8 mouse cellular contexts compared by ENCODE assay signal in genomic region chr7:143977831-143978682, GRCm38 (mm10). TPM values are rescaled to one million over a fixed set of nuclear protein-coding genes. Genes with fewer than 3 reads are reported as not detected.
DNase-seq lines count a peak whose midpoint lies in the region; ATAC-seq lines count a peak whose summit lies in the region.

No protein-coding gene starts in this region.

- peaks cover 8% of the 10 kb centered on the region for H3K4me1 ChIP-seq in forebrain, embryonic 14.5 days (ENCODE audit: control insufficient read depth, insufficient read depth, low read length)
- peaks cover 6% of the 10 kb centered on the region; the same call in 1 of the 2 replicates for H3K4me1 ChIP-seq in midbrain, embryonic 11.5 days (ENCODE audit: control insufficient read depth, insufficient read depth, low read length)

- under 1% methylated on average over 67 of the region's 67 CpGs for WGBS in forebrain, embryonic 14.5 days
- 1% methylated on average over 67 of the region's 67 CpGs for WGBS in midbrain, embryonic 11.5 days

- no peaks in the 10 kb centered on the region for H3K36me3 ChIP-seq in forebrain, embryonic 14.5 days (ENCODE audit: control insufficient read depth, insufficient read depth, low read length)
- no peaks in the 10 kb centered on the region for H3K36me3 ChIP-seq in midbrain, embryonic 11.5 days (ENCODE audit: control insufficient read depth, insufficient read depth, low read length)

- H3K9ac ChIP-seq in forebrain, embryonic 14.5 days (ENCODE audit: low read length): peak overlapping the region; percentile 63
- peak overlapping the region; percentile 25; the same call in 1 of the 2 replicates for H3K9ac ChIP-seq in midbrain, embryonic 11.5 days (ENCODE audit: low read length)

- peaks cover 45% of the 10 kb centered on the region for H3K27me3 ChIP-seq in forebrain, embryonic 14.5 days (replicated peaks; ENCODE audit: control insufficient read depth, insufficient read depth, low read length)
- H3K27me3 ChIP-seq in midbrain, embryonic 11.5 days (ENCODE audit: control insufficient read depth, insufficient read depth, low read length): peaks cover 43% of the 10 kb centered on the region

- intact Hi-C loops in gastrocnemius, postnatal 36 days (cut with DNase I): no loop called here

- DNase-seq in gastrocnemius, postnatal 10 days: peak; percentile 8
- no peak for DNase-seq in gastrocnemius, postnatal 36 days
- DNase-seq in Muller cell, postnatal 12 days (ENCODE audit: inconsistent ontology term): peak; percentile 20
- peak; percentile 17 for DNase-seq in forebrain, embryonic 14.5 days (ENCODE audit: low spot score)
- peak; percentile 34 to 75 for DNase-seq in kidney, postnatal 36 days
- peak; percentile 91 for DNase-seq in midbrain, embryonic 11.5 days (ENCODE audit: low spot score, missing footprints)
- no peak for DNase-seq in natural killer cell, adult 2 months (ENCODE audit: low spot score in 2 of 2)
- no peak for DNase-seq in frontal cortex, postnatal 14 days (ENCODE audit: low spot score in 2 of 2)

- H3K9me3 ChIP-seq in forebrain, embryonic 14.5 days (replicated peaks; ENCODE audit: control insufficient read depth, low read length): no peaks in the 10 kb centered on the region
- H3K9me3 ChIP-seq in midbrain, embryonic 11.5 days (ENCODE audit: control insufficient read depth, low read length): no peaks in the 10 kb centered on the region

- H3K4me3 ChIP-seq in forebrain, embryonic 14.5 days (ENCODE audit: low read depth, low read length): peak overlapping the region; percentile 48
- H3K4me3 ChIP-seq in midbrain, embryonic 11.5 days (ENCODE audit: low read depth, low read length): peak overlapping the region; percentile 36

- H3K4me2 ChIP-seq in forebrain, embryonic 14.5 days (ENCODE audit: low read length): peak overlapping the region; percentile 97
- H3K4me2 ChIP-seq in midbrain, embryonic 11.5 days: peak overlapping the region; percentile 84

- peak; percentile 54 for ATAC-seq in forebrain, embryonic 14.5 days
- ATAC-seq in midbrain, embryonic 11.5 days (ENCODE audit: low FRiP score): peak; percentile 66

- H3K27ac ChIP-seq in forebrain, embryonic 14.5 days (ENCODE audit: low read depth, low read length): no peak overlapping the region
- H3K27ac ChIP-seq in midbrain, embryonic 11.5 days (ENCODE audit: low read depth, low read length): no peak overlapping the region

RNA-seq across cellular contexts. Expression of gene Shank2, which starts 23.7 kb away (rescaled TPM):
- under 1 TPM; 0.52 to 0.68 TPM for total RNA-seq in gastrocnemius, postnatal 10 days (2021)
- under 1 TPM; 0.05 to 0.18 TPM for total RNA-seq in gastrocnemius, postnatal 36 days (2021)
- 4.6 and 5.6 TPM in 2 replicates for polyA plus RNA-seq in forebrain, embryonic 14.5 days (2014; fragmentation: Nextera tagmentation; extraction: Ambion mirVana)
- polyA plus RNA-seq in midbrain, embryonic 11.5 days (2014; fragmentation: Nextera tagmentation; extraction: Ambion mirVana): 2.2 and 2.5 TPM in 2 replicates

Comparison
In these comparisons a context has a peak if more than half of its experiments do, and no peak if none do; other contexts are left out.
1. DNase-seq: peak in gastrocnemius, postnatal 10 days (single experiment), Muller cell, postnatal 12 days (single experiment), forebrain, embryonic 14.5 days (single experiment), kidney, postnatal 36 days (2 of 2) and midbrain, embryonic 11.5 days (single experiment); none in gastrocnemius, postnatal 36 days (0 of 2), natural killer cell, adult 2 months (0 of 2) and frontal cortex, postnatal 14 days (0 of 2).